Mouse (Mus musculus): ENCODE results near the gene Phf21a.
"Not testable (repeated sequence)": the region's sequence is repeated elsewhere in the genome, so short reads cannot be mapped to it uniquely, and the experiment has no call there.

The Phf21a gene

GRCm38 (mm10) chr2:92085721-92086120 lies 7.2 kb upstream of the Phf21a start:
- no peak for DNase-seq

DNA sequence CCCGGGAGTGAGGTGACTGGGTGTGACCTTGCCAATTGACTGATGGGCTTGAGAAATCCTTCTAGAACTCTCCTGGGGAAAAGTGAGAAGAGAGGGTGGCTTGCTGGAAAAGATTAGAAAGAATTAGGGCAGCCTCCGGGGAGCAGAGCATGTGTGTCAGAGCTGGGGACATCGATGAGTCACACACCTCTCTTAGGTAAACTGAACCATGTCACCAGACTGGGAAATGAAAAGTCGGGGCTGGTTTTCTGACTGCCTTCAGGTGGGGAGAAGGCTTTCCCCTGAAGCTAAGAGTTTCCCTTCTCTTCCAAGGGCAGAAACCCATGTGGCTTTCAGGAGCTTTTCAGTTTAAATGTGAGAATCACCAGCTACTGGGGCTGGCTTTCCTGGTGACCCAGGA lies 5.9 kb upstream of the Phf21a start:
- DNase-seq, result no peak

DNA sequence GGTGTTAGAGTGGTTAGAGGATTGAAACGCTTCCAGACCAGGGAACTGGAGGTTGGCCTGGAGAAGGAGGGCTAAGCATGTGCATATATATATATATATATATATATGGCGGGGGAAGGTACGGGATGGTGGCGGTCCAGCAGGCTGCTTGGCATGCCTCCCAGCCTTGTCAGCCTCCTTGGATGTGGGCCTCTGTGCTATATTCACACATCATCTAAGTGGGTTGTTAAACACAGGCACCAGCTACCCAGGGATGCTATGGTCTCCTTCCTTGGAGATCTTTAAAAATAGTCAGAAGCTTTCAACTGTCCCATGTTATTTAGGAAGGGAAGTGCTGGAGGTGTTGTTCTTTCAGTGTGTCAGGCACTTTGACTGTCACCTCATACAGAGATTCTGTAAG lies 3.1 kb upstream of the Phf21a start:
- no peak for DNase-seq

- not testable (repeated sequence) for DNase-seq
These were observed 586 bp downstream of the Phf21a start for GRCm38 (mm10) chr2:92093503-92093902.

DNA sequence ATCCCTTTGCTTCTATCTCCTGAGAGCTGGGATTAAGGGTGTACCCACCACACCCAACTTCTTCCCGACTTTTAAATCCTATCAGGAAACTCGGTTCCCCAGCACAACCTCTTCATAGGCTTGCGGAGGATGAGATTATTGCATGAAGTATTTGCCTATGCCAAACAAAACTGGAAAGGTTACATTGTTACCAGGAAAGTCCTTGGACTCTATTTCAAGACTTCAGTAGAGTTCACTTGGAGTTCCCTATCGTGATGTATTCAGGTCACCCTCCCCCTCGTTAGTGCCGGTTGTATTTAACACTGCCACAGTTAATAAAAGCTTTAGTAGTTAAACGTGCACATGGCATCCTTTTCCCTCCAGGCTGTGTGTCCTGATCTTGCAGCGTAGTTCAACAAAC lies 1.2 kb downstream of the Phf21a start:
- no peak for DNase-seq

- DNase-seq, result no peak
These were observed 7.9 kb downstream of the Phf21a start for GRCm38 (mm10) chr2:92100768-92101167.

DNA sequence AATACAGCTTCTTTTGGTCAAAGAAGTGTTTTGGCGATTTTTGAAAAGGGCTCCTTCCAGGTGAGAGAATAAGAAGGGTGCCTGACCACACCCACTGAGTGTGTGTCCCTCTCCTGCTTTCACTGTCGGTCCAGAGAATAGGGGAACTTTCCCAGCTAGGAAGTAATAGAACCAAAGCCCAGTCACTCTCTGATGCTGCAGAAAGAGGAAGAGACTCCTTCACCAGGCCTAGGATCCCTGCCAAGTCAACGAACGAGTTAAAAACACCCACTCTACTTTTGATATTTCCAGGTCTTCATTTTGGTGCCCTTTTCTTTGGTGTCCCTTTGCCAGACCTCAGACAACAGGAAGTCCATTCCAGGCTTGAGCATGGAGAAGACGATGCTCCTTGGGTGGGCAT lies 31.6 kb downstream of the Phf21a start:
- no peak for DNase-seq

GRCm38 (mm10) chr2:92125330-92125729 lies 32.4 kb downstream of the Phf21a start:
- no peak for DNase-seq

- no peak for DNase-seq
These were observed 37.2 kb downstream of the Phf21a start for GRCm38 (mm10) chr2:92130071-92130470.

GRCm38 (mm10) chr2:92138736-92139135 lies 45.8 kb downstream of the Phf21a start:
- no peak for DNase-seq

- no peak for DNase-seq
These were observed 46.4 kb downstream of the Phf21a start for GRCm38 (mm10) chr2:92139365-92139764.

- DNase-seq, result no peak
These were observed 47.5 kb downstream of the Phf21a start for GRCm38 (mm10) chr2:92140383-92140782.

- DNase-seq, result no peak
These were observed 48.2 kb downstream of the Phf21a start for GRCm38 (mm10) chr2:92141073-92141472.

DNA sequence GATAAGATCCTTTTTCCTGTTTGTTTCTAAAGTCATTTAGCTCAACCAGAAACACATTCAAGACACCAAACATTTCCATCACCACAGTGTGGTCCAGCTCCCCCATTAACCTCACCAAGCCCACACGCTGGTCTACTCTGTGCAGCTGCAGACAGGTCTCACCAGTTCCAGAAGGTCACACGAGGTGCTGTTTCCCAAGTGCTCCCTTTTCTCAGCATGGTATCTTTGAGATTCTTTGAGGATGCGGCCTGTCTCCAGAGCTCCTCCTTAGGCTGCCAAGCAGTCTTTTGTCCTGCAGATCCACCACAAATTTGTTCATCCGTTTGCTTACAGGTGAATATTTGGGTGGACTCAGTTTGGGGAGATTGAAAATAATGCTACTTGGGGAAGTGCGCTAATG lies 51.0 kb downstream of the Phf21a start:
- no peak for DNase-seq

DNA sequence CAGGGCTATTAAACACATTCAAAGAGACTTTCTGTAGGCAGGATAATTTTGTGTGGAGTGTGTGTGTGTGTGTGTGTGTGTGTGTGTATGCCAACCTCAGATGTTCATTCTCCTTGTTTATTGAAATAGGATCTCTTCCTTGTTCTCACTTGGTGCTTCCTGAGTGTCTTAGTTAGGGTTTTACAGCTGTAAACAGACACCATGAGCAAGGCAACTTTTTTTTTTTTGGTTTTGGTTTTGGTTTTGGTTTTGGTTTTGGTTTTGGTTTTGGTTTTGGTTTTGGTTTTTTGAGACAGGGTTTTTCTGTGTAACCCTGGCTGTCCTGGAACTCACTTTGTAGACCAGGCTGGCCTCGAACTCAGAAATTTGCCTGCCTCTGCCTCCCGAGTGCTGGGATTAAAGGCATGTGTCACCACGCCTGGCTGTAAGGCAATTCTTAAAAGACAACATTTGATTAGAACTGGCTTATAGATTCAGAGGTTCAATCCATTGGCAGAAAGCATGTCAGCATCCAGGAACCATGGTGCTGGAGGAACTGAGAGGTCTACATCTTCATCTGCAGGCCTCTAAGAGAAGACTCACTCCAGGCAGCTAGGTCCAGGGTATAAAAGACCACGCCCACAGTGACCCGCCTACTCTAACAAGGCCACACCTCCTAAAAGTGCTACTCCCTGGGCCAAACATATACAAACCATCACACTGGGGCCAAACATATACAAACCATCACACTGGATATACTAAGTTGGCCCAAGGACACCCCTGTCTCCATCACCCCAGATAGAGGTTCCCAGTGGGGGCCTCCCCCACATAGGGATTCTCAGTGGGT lies 55.2 kb downstream of the Phf21a start:
- DNase-seq, result not testable (repeated sequence)

GRCm38 (mm10) chr2:92164291-92164690 lies 71.4 kb downstream of the Phf21a start:
- no peak for DNase-seq

- no peak for DNase-seq
These were observed 74.0 kb downstream of the Phf21a start for GRCm38 (mm10) chr2:92166950-92167349.

DNA sequence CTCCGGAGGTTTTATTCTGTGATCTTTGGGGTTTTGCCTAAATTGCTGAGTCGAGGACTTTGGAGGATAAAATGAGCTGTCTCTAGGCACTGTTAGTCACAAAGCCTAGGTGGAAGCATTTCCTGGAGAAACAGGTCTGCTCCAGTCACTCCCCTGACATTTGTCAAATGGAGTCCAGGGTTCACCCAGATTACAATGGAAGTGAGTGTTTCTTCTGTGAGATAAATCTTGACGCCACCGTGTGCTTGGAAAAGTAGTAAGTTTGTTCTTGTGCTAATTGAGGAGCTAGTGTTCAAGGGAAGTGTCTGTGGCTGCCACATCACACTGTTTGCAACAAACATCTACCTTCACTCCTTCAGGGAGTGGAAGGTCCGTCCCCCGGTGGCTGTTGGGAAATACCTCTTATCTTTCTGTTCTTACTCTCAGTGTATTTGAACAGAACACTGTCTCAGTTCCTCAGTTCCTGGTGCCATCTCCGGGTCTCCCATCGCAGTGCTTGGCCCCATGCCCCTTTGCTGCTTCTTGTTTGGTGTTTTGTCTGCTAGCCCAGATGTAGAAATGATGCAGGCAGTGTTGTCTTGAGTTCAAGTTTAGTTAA lies 78.2 kb downstream of the Phf21a start:
- no peak for DNase-seq

DNA sequence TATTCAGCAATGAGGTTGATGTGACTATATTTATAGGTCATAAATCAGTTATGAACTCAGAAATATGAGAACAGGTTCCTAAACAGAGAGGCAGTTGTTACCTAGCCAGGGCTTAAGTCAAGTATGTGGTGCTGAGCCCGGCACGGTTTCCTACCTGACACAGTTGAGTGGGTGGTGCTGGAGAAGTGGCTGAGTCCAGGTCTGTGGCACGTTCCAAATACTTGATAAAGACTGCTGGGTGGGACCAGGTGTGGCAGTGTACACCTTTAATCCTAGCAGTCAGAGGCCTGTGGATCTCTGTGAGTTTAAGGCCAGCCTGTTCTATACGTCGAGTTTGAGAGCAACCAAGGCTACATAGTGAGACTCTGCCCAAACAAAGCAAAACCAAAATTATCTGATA lies 79.4 kb downstream of the Phf21a start:
- no peak for DNase-seq

GRCm38 (mm10) chr2:92173186-92173585 lies 80.3 kb downstream of the Phf21a start:
- DNase-seq, result no peak

DNA sequence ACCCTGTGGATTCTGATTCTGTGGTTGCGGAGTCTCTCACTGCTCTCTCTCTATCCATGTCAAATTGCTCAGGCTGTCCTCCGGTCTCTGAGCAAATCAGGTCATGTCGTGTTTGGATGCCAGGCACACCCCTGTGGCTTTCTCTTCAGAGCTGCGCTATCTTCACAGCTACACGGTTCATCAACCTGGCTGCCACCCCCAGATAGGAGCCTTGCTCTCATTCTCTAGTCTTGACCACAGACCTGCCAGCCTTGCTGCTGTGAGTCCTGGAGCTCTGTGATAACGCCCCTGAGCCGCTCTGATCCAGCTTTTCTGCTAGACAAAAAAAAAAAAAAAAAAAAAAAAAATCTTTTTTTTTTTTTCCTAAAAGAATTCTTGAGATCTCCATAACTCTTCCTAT lies 81.3 kb downstream of the Phf21a start:
- no peak for DNase-seq

DNA sequence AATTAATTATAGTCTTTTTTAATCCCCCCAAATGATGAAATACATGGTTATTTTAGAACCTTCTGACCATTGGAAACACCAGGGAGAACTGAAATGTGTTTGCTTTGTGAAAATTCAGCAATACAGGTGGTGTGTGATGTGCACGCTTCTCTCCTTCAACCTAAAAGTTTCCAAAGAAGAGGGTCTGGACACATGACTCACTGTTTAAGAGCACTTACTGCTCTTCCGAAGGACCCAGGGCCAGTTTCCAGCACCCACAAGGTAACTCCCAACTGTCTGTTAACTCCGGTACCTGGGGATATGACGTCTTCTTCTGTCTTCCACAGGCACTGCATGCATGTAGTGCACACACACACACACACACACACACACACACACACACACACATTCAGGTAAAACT lies 82.1 kb downstream of the Phf21a start:
- no peak for DNase-seq

GRCm38 (mm10) chr2:92176292-92176691 lies 83.4 kb downstream of the Phf21a start:
- no peak for DNase-seq

- DNase-seq, result no peak
These were observed 89.3 kb downstream of the Phf21a start for GRCm38 (mm10) chr2:92182146-92182756.
